Mouse (Mus musculus) liver, embryonic 14.5 days (tissue): ENCODE results near the gene Galp.

Experiments used
- CTCF ChIP-seq: IDR thresholded peaks from 2 replicates; pipeline ENCODE4 v1.5.1; 2016; ENCODE audit warnings: antibody characterized with exemption, low read depth, control low read depth
- EP300 ChIP-seq: IDR thresholded peaks from 2 replicates; pipeline ENCODE4 v1.6.1; 2016; ENCODE audit warnings: antibody characterized with exemption, low read depth

GRCm38 (mm10) chr7:6186756-6187155 is 10.1 kb upstream of the Galp start:
- no peak for TF ChIP-seq CTCF
- TF ChIP-seq EP300, result no peak
